Mouse (Mus musculus) liver, embryonic 14.5 days (tissue): ENCODE results near the gene Awat1. TPM values are rescaled to one million over a fixed set of nuclear protein-coding genes. Genes with fewer than 3 reads are reported as not detected.

ENCODE experiments used
- ATAC-seq: fragments of 200-750 bp; cut with Nextera tagmentation; 2 replicates; pipeline ENCODE4 v1.8.0; 2017; ENCODE audit warnings: moderate number of reproducible peaks, mild to moderate bottlenecking, moderate library complexity; ENCODE audit not compliant: insufficient read depth
- DNase-seq, 3 experiments: peaks; one replicate each; pipeline ENCODE4 v3.0.0-alpha.2; 2012 to 2013; ENCODE audit warnings: low read depth in 3 of 3, low spot score in 3 of 3
- H3K27ac ChIP-seq: fragments of 300-500 bp; sonication (generic); 2 replicates; pipeline ENCODE4 v1.5.1; 2014; ENCODE audit warnings: moderate library complexity, mild to moderate bottlenecking, control low read depth, inconsistent platforms
- H3K27me3 ChIP-seq: fragments of 300-500 bp; sonication (generic); 2 replicates; pipeline ENCODE4 v1.6.1; 2014; ENCODE audit warnings: mild to moderate bottlenecking, low read length, moderate library complexity; ENCODE audit not compliant: control insufficient read depth, insufficient read depth
- H3K36me3 ChIP-seq: fragments of 300-500 bp; sonication (generic); replicated peaks from 2 replicates; pipeline ENCODE4 v1.6.1; 2014; ENCODE audit warnings: low read depth; ENCODE audit not compliant: control insufficient read depth, insufficient read depth
- H3K4me1 ChIP-seq, 2 experiments: fragments of 200-500 bp in 1 of 2; fragments of 300-500 bp in 1 of 2; sonication (generic) in 1 of 2; replicated peaks; 2 replicates each; pipeline ENCODE4 v1.6.1; 2012 to 2014; ENCODE audit warnings: antibody characterized with exemption in 1 of 2, inconsistent platforms in 1 of 2, low read length in 1 of 2; ENCODE audit not compliant: control insufficient read depth in 2 of 2, insufficient read depth in 2 of 2
- H3K4me2 ChIP-seq: fragments of 300-500 bp; sonication (generic); 2 replicates; pipeline ENCODE4 v1.6.1; 2014; ENCODE audit warnings: low read depth, mild to moderate bottlenecking, control low read depth, moderate library complexity
- H3K4me3 ChIP-seq, 2 experiments: fragments of 200-500 bp in 1 of 2; fragments of 300-500 bp in 1 of 2; sonication (generic) in 1 of 2; 2 replicates each; pipeline ENCODE4 v1.5.1; 2012 to 2014; ENCODE audit warnings: low read depth in 2 of 2, low read length in 2 of 2, mild to moderate bottlenecking in 2 of 2, control low read depth in 1 of 2, inconsistent platforms in 1 of 2, moderate library complexity in 1 of 2; ENCODE audit not compliant: insufficient read depth in 1 of 2
- H3K9ac ChIP-seq: fragments of 300-500 bp; sonication (generic); replicated peaks from 2 replicates; pipeline ENCODE4 v1.6.1; 2014; ENCODE audit warnings: mild to moderate bottlenecking, control low read depth, moderate library complexity
- H3K9me3 ChIP-seq: fragments of 300-500 bp; sonication (generic); 2 replicates; pipeline ENCODE4 v1.6.1; 2016; ENCODE audit warnings: low read length, mixed read lengths; ENCODE audit not compliant: control insufficient read depth
- CTCF ChIP-seq: IDR thresholded peaks from 2 replicates; pipeline ENCODE4 v1.5.1; 2016; ENCODE audit warnings: antibody characterized with exemption, low read depth, control low read depth
- EP300 ChIP-seq: IDR thresholded peaks from 2 replicates; pipeline ENCODE4 v1.6.1; 2016; ENCODE audit warnings: antibody characterized with exemption, low read depth
- WGBS: fragments of 180-500 bp; shearing (Covaris S2); extraction: QIAGEN DNeasy Blood & Tissue Kit; methylation state at CpG from one replicate; pipeline ENCODE4 v1.1.7; 2014; ENCODE audit not compliant: insufficient replicate concordance; 5-methylcytosine and 5-hydroxymethylcytosine counted together
- polyA plus RNA-seq, 2 experiments: library from polyadenylated mRNA; depleted of rRNA in 1 of 2; stranded (reverse) in 1 of 2; unstranded in 1 of 2; fragments of >200 nt; fragmentation: Nextera tagmentation in 1 of 2; extraction: Ambion mirVana in 1 of 2; gene quantifications; 2 replicates each; pipeline versions ENCODE4 v1.2.1 to v1.2.3; 2012 to 2014

Awat1 gene
- polyA plus RNA-seq, 2 experiments = 0.09 TPM; not detected in 1

- H3K9me3 ChIP-seq = no peaks in the 10 kb centered on the region
- WGBS = 32% methylated on average over 4 of the region's 4 CpGs
- peak overlapping the region; percentile 48 to 90 for H3K4me3 ChIP-seq
- peak; percentile 55; the same call in 1 of the 2 replicates for TF ChIP-seq EP300
- no peak for TF ChIP-seq CTCF
- no peaks in the 10 kb centered on the region for H3K27me3 ChIP-seq
- H3K4me2 ChIP-seq = peak overlapping the region; percentile 77
- H3K4me1 ChIP-seq = peaks cover 0 to 9% of the 10 kb centered on the region in 2 experiments
- peak overlapping the region; percentile 35 for H3K27ac ChIP-seq
- peak; percentile 36 for ATAC-seq
- H3K9ac ChIP-seq = peak overlapping the region; percentile 45
- DNase-seq = peak in 2 of 3 experiments; percentile 28 to 36
- peaks cover 6% of the 10 kb centered on the region; the same call in 1 of the 2 replicates for H3K36me3 ChIP-seq
Observed at GRCm38 (mm10) chrX:100624242-100624641, 52.2 kb downstream of the Awat1 start.

GRCm38 (mm10) chrX:100625146-100625545, 53.1 kb downstream of the Awat1 start:
- DNase-seq (no peak), ATAC-seq (no peak)
- Histone ChIP-seq H3K36me3 (peaks cover 6% of the 10 kb centered on the region; the same call in 1 of the 2 replicates), H3K4me2 (peak overlapping the region; percentile 77), H3K4me1 (peaks cover 0 to 9% of the 10 kb centered on the region in 2 experiments), H3K4me3 (peak overlapping the region; percentile 90 to 94), H3K27ac (peak overlapping the region; percentile 41), H3K9ac (peak overlapping the region; percentile 72), H3K9me3 (no peaks in the 10 kb centered on the region), H3K27me3 (no peaks in the 10 kb centered on the region)
- 28% methylated on average over 7 of the region's 7 CpGs for WGBS
- TF ChIP-seq EP300 (no peak), CTCF (no peak)

GRCm38 (mm10) chrX:100625546-100625801, 53.4 kb downstream of the Awat1 start, which contains the start of gene Kif4:
TSS of gene Kif4 (plus strand) at chrX:100625737.
- H3K27me3 ChIP-seq = no peaks in the 10 kb centered on the region
- H3K36me3 ChIP-seq = peaks cover 6% of the 10 kb centered on the region; the same call in 1 of the 2 replicates
- H3K27ac ChIP-seq = peak within 1 kb of the TSS; percentile 71
- ATAC-seq = no peak
- H3K4me1 ChIP-seq = peaks cover 0 to 9% of the 10 kb centered on the region in 2 experiments
- peak within 1 kb of the TSS; percentile 90 to 99 for H3K4me3 ChIP-seq
- WGBS = 28% methylated on average over 3 of the region's 3 CpGs
- peak within 1 kb of the TSS; percentile 96 for H3K9ac ChIP-seq
- H3K4me2 ChIP-seq = peak within 1 kb of the TSS; percentile 77
- H3K9me3 ChIP-seq = no peaks in the 10 kb centered on the region
- TF ChIP-seq CTCF = no peak
- TF ChIP-seq EP300 = no peak
- no peak for DNase-seq

- peak within 1 kb of the TSS; percentile 71 for H3K27ac ChIP-seq
- peaks cover 0 to 9% of the 10 kb centered on the region in 2 experiments for H3K4me1 ChIP-seq
- TF ChIP-seq EP300 (no peak; the same call in 1 of the 2 replicates), CTCF (no peak)
- H3K4me2 ChIP-seq = peak within 1 kb of the TSS; percentile 77
- peak; percentile 96 for ATAC-seq
- no peaks in the 10 kb centered on the region for H3K27me3 ChIP-seq
- DNase-seq = peak; percentile 87 to 89 (median 88)
- H3K4me3 ChIP-seq = peak within 1 kb of the TSS; percentile 90 to 99
- peak within 1 kb of the TSS; percentile 96 for H3K9ac ChIP-seq
- H3K36me3 ChIP-seq = peaks cover 6% of the 10 kb centered on the region; the same call in 1 of the 2 replicates
- WGBS = 16% methylated on average over 61 of the region's 62 CpGs
- H3K9me3 ChIP-seq = no peaks in the 10 kb centered on the region
Observed at GRCm38 (mm10) chrX:100625802-100626793, 54.0 kb downstream of the Awat1 start, which contains the start of gene Pdzd11. TSS of gene Pdzd11 (minus strand) at chrX:100626568.

Other genes with a start within 250 kb of the Awat1 start
- not detected in 2 replicates for gene Otud6a, start 143.2 kb upstream of the Awat1 start, polyA plus RNA-seq (2012; rRNA removed)
- not detected in 2 replicates for gene Otud6a, start 143.2 kb upstream of the Awat1 start, polyA plus RNA-seq (2014; fragmentation: Nextera tagmentation; extraction: Ambion mirVana)
- gene Awat2, start 129.5 kb upstream of the Awat1 start, polyA plus RNA-seq (2012; rRNA removed) = 0.18 and 0.26 TPM in 2 replicates
- 0.15 TPM in 2 replicates for gene Awat2, start 129.5 kb upstream of the Awat1 start, polyA plus RNA-seq (2014; fragmentation: Nextera tagmentation; extraction: Ambion mirVana)
- gene Igbp1, start 78.0 kb upstream of the Awat1 start, polyA plus RNA-seq (2012; rRNA removed) = 16.2 and 26.3 TPM in 2 replicates
- 18.8 and 20.3 TPM in 2 replicates for gene Igbp1, start 78.0 kb upstream of the Awat1 start, polyA plus RNA-seq (2014; fragmentation: Nextera tagmentation; extraction: Ambion mirVana)
- gene Dgat2l6, start 47.4 kb upstream of the Awat1 start, polyA plus RNA-seq (2012; rRNA removed) = not detected in 2 replicates
- not detected in 2 replicates for gene Dgat2l6, start 47.4 kb upstream of the Awat1 start, polyA plus RNA-seq (2014; fragmentation: Nextera tagmentation; extraction: Ambion mirVana)
- gene P2ry4, start 22.6 kb downstream of the Awat1 start, polyA plus RNA-seq (2012; rRNA removed) = 0.18 and 0.24 TPM in 2 replicates
- gene P2ry4, start 22.6 kb downstream of the Awat1 start, polyA plus RNA-seq (2014; fragmentation: Nextera tagmentation; extraction: Ambion mirVana) = 0.32 and 0.35 TPM in 2 replicates
- not detected in 2 replicates for gene Arr3, start 33.2 kb downstream of the Awat1 start, polyA plus RNA-seq (2012; rRNA removed)
- gene Arr3, start 33.2 kb downstream of the Awat1 start, polyA plus RNA-seq (2014; fragmentation: Nextera tagmentation; extraction: Ambion mirVana) = not detected in 2 replicates
- 7.1 and 14.6 TPM in 2 replicates for gene Kif4, start 53.5 kb downstream of the Awat1 start, polyA plus RNA-seq (2012; rRNA removed)
- 23.5 and 24.7 TPM in 2 replicates for gene Kif4, start 53.5 kb downstream of the Awat1 start, polyA plus RNA-seq (2014; fragmentation: Nextera tagmentation; extraction: Ambion mirVana)
- gene Pdzd11, start 54.3 kb downstream of the Awat1 start, polyA plus RNA-seq (2012; rRNA removed) = 19.3 and 27.1 TPM in 2 replicates
- 67.2 and 70.0 TPM in 2 replicates for gene Pdzd11, start 54.3 kb downstream of the Awat1 start, polyA plus RNA-seq (2014; fragmentation: Nextera tagmentation; extraction: Ambion mirVana)
- 0.17 and 0.27 TPM in 2 replicates for gene Gdpd2, start 157.6 kb downstream of the Awat1 start, polyA plus RNA-seq (2012; rRNA removed)
- gene Gdpd2, start 157.6 kb downstream of the Awat1 start, polyA plus RNA-seq (2014; fragmentation: Nextera tagmentation; extraction: Ambion mirVana) = 0.04 and 0.20 TPM in 2 replicates
- gene Dlg3, start 195.5 kb downstream of the Awat1 start, polyA plus RNA-seq (2012; rRNA removed) = 1.3 and 1.9 TPM in 2 replicates
- 0.43 and 0.53 TPM in 2 replicates for gene Dlg3, start 195.5 kb downstream of the Awat1 start, polyA plus RNA-seq (2014; fragmentation: Nextera tagmentation; extraction: Ambion mirVana)